Mouse (Mus musculus) inflammation-experienced regulatory T-cells, adult 16 weeks (primary cell): Measurements from ENCODE around the gene Tcp11x2. TPM values are rescaled to one million over a fixed set of nuclear protein-coding genes. Genes with fewer than 3 reads are reported as not detected.

Experiments used
- polyA plus RNA-seq: library from polyadenylated mRNA; unstranded; fragments of 100-300 nt; shearing (Covaris generic); gene quantifications from one replicate; pipeline ENCODE4 v1.2.1, GENCODE M21; 2017

Tcp11x2 gene
- 0.22 TPM for polyA plus RNA-seq

GRCm38 (mm10) chrX:135693633-135694032, at the start of gene Tcp11x2:
Tcp11x2 (minus strand) TSS chrX:135693790.

GRCm38 (mm10) chrX:135742304-135743055, 48.9 kb upstream of the Tcp11x2 start, which contains the start of the genes Armcx5 and Gprasp1:
Armcx5 (plus strand) TSS chrX:135742733.
Gprasp1 (plus strand) TSS chrX:135742733.

DNA sequence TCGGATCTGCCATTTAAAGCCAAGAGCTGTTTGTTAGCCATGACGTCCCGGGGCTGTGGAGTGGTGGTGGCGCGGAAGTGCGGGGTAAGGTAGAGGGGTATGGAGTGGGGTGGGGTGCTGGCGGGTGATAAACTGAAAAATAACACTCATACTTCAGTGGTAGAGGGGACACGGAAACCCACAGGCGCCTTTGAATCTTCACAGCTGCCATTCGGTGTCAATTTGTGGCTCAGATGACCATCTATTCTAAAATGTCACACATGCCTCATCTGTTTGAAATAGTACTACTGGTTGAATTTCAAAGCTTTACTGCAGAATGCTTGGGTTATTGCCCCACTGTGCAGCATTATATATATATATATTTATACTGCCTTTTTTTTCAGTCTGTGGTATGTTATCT, 31.6 kb upstream of the Tcp11x2 start, which contains the start of gene Tmsb15a:
Gene Tmsb15a (minus strand): TSS at position 101 of the 400 bp plus-strand sequence.

DNA sequence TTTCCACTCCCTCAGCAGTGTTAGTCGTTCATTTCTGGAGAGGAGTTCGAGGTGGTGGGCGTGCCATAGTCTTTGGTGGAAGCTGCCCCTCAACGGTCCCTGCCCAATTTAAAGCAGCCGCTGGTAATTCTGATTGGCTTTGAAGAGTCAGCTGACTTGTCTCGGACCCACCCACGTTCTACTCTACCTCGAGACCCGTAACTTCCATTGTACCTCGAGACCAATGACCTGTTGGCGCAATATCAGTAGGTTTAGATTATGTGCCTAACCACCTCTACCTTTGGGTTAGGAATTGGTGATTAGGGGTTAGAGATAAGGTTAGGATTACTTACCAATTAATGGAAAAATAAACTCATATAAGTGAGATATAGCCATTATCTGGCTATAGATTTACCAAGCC, 66.0 kb downstream of the Tcp11x2 start, which contains the start of gene Prame:
Gene Prame (minus strand): TSS at position 101 of the 400 bp plus-strand sequence.

Other genes with a start within 250 kb of the Tcp11x2 start
- gene AV320801, start 199.2 kb downstream of the Tcp11x2 start, polyA plus RNA-seq, result not detected
- 0.35 TPM for gene Nxf7, start 95.0 kb downstream of the Tcp11x2 start, polyA plus RNA-seq
- gene Prame, start 66.1 kb downstream of the Tcp11x2 start, polyA plus RNA-seq, result not detected
- not detected for gene Tmsb15a, start 31.5 kb upstream of the Tcp11x2 start, polyA plus RNA-seq
- gene Armcx5, start 48.9 kb upstream of the Tcp11x2 start, polyA plus RNA-seq, result 19.3 TPM
- gene Gprasp1, start 48.9 kb upstream of the Tcp11x2 start, polyA plus RNA-seq, result 53.9 TPM
- 40.3 TPM for gene Bhlhb9, start 103.8 kb upstream of the Tcp11x2 start, polyA plus RNA-seq
- gene Gprasp2, start 145.2 kb upstream of the Tcp11x2 start, polyA plus RNA-seq, result 27.4 TPM